9 mouse cellular contexts compared by ENCODE assay signal in the genomic region with DNA sequence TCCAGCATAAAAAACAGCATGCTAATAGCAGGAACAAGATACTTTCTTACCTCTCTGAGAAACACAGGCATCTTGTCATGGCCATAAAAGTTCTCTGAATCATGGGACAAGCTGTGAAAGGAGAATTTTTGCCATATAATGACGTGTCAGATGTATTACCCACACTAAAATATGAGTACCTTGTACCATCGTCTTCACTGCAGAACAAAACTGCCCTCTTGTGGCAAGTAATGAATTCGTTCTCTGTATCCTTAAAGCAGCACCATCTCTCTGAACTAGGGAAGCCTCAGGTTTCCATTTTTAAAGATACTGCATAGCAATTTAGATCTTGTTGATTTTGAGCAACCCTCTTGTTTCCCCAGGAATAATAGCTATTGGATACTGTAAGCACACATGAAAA.
DNase-seq lines count a peak whose midpoint lies in the region; ATAC-seq and TF ChIP-seq lines count a peak whose summit lies in the region.
"Had no signal": no experiment of that assay in that cellular context is flagged by ENCODE, and none has a peak within 500 bp of the region (broad histone marks: within the 10 kb centered on the region; RNA-seq: fewer than 3 reads in every experiment).

No protein-coding gene starts in this region.

- H3K4me3 ChIP-seq in kidney, embryonic 14.5 days (ENCODE audit: low read length) = no peak overlapping the region
- no peak overlapping the region for H3K4me3 ChIP-seq in E14TG2a.4 (replicated peaks; ENCODE audit: low read length)
- no peak overlapping the region for H3K4me3 ChIP-seq in neural tube, embryonic 13.5 days
- H3K4me3 ChIP-seq: erythroblast, embryonic 14.5 days had no signal

- no peaks in the 10 kb centered on the region; the same call in 1 of the 2 replicates for H3K36me3 ChIP-seq in kidney, embryonic 14.5 days (ENCODE audit: control insufficient read depth, insufficient read depth, low read length)
- H3K36me3 ChIP-seq in E14TG2a.4 (ENCODE audit: insufficient read depth, low read length) = peaks cover 22% of the 10 kb centered on the region
- 0 out of 2 replicates have a peak, but pooled peaks cover 1% of the 10 kb centered on the region for H3K36me3 ChIP-seq in neural tube, embryonic 13.5 days

- TF ChIP-seq CTCF in E14TG2a.4 (conservative IDR thresholded peaks at IDR 0.05; ENCODE audit: low read length) = peak; percentile 10; the same call in 1 of the 2 replicates
- peak; percentile 45; the same call in 1 of the 2 replicates for TF ChIP-seq CTCF in brain, embryonic 14.5 days (IDR thresholded peaks at IDR 0.05; ENCODE audit: borderline replicate concordance, extremely low read depth, insufficient read depth, insufficient read length)

- H3K27ac ChIP-seq in kidney, embryonic 14.5 days (ENCODE audit: low read depth, low read length) = no peak overlapping the region
- H3K27ac ChIP-seq in neural tube, embryonic 13.5 days (replicated peaks) = 0 out of 2 replicates have a peak overlapping the region, but pooled peaks have one; percentile 18

- no peak overlapping the region for H3K9ac ChIP-seq in kidney, embryonic 14.5 days (ENCODE audit: low read depth, low read length)
- H3K9ac ChIP-seq in neural tube, embryonic 13.5 days = no peak overlapping the region

- 14% methylated on average over 3 of the region's 3 CpGs for WGBS in kidney, embryonic 14.5 days
- 10% methylated on average over 3 of the region's 3 CpGs for WGBS in neural tube, embryonic 13.5 days

- no peak for ATAC-seq in kidney, embryonic 14.5 days (ENCODE audit: low FRiP score, low TSS enrichment)
- ATAC-seq in neural tube, embryonic 13.5 days (ENCODE audit: low read depth) = peak; percentile 65

- TF ChIP-seq POLR2A in brain, embryonic 14.5 days (IDR thresholded peaks at IDR 0.05; ENCODE audit: borderline replicate concordance, extremely low read depth, insufficient read depth, insufficient read length, poor library complexity, severe bottlenecking) = no peak

- peak; percentile 11 for DNase-seq in kidney, adult 18-20 months
- DNase-seq in brain, embryonic 14.5 days (ENCODE audit: low read depth) = peak; percentile 80
- peak; percentile 13 to 67 for DNase-seq in frontal cortex, postnatal 36 days (ENCODE audit: low spot score in 2 of 2)
- peak; percentile 40 for DNase-seq in layer of hippocampus, adult 9-11 months
- no peak for DNase-seq in urinary bladder, adult 18-20 months (ENCODE audit: low spot score in 2 of 2)

- no peaks in the 10 kb centered on the region for H3K27me3 ChIP-seq in kidney, embryonic 14.5 days (ENCODE audit: control insufficient read depth, insufficient read depth, low read length)
- H3K27me3 ChIP-seq in E14TG2a.4 (ENCODE audit: insufficient read depth, low read length) = no peaks in the 10 kb centered on the region
- H3K27me3 ChIP-seq in neural tube, embryonic 13.5 days = no peaks in the 10 kb centered on the region

- no peaks in the 10 kb centered on the region for H3K9me3 ChIP-seq in kidney, embryonic 14.5 days (ENCODE audit: control insufficient read depth, low read length)
- H3K9me3 ChIP-seq in E14TG2a.4 (ENCODE audit: low read length) = no peaks in the 10 kb centered on the region
- no peaks in the 10 kb centered on the region for H3K9me3 ChIP-seq in neural tube, embryonic 13.5 days

- H3K4me2 ChIP-seq in kidney, embryonic 14.5 days (replicated peaks; ENCODE audit: low read depth, low read length) = no peak overlapping the region
- no peak overlapping the region for H3K4me2 ChIP-seq in neural tube, embryonic 13.5 days

- H3K4me1 ChIP-seq in kidney, embryonic 14.5 days (ENCODE audit: control insufficient read depth, insufficient read depth, low read length) = no peaks in the 10 kb centered on the region
- no peaks in the 10 kb centered on the region for H3K4me1 ChIP-seq in E14TG2a.4 (replicated peaks; ENCODE audit: low read depth, low read length)
- no peaks in the 10 kb centered on the region for H3K4me1 ChIP-seq in neural tube, embryonic 13.5 days (replicated peaks)

Comparison
In these comparisons a context has a peak if more than half of its experiments do, and no peak if none do; other contexts are left out.
1. DNase-seq: peak in kidney, adult 18-20 months (single experiment), brain, embryonic 14.5 days (single experiment), frontal cortex, postnatal 36 days (2 of 2) and layer of hippocampus, adult 9-11 months (single experiment); none in urinary bladder, adult 18-20 months (0 of 2).